Mouse (Mus musculus): ENCODE measurements at regions not wholly inside any gene's neighbourhood (a gene's known extent, or its start where the extent isn't known, plus 50 kb on each side); places are given as distances from the start of the nearest gene placed in this dataset.

- TF ChIP-seq CTCF (IDR thresholded peaks at IDR 0.05; ENCODE audit: low read depth, low read length), result no peak
- no peak for TF ChIP-seq POLR2A (IDR thresholded peaks at IDR 0.05; ENCODE audit: extremely low read depth, insufficient read depth, low read length)
These were observed 108.9 kb downstream of the Vegfa start for GRCm38 (mm10) chr17:45923217-45923730.

Data from liver, adult 2 months (tissue).